Mouse (Mus musculus): ENCODE data around the gene Cnnm2.
"Not testable (repeated sequence)": the region's sequence is repeated elsewhere in the genome, so short reads cannot be mapped to it uniquely, and the experiment has no call there.

Cnnm2 gene

GRCm38 (mm10) chr19:46761247-46761946, at the start of gene Cnnm2:
Gene Cnnm2 (plus strand): TSS chr19:46761596.
- DNase-seq, result peak; percentile 100

- DNase-seq, result no peak
Observed at GRCm38 (mm10) chr19:46714234-46714633, 47.2 kb upstream of the Cnnm2 start.

- DNase-seq, result no peak
Observed at GRCm38 (mm10) chr19:46715016-46715415, 46.4 kb upstream of the Cnnm2 start.

GRCm38 (mm10) chr19:46718150-46718549, 43.2 kb upstream of the Cnnm2 start:
- no peak for DNase-seq

- no peak for DNase-seq
Observed at GRCm38 (mm10) chr19:46724411-46724810, 37.0 kb upstream of the Cnnm2 start.

- DNase-seq, result no peak
Observed at GRCm38 (mm10) chr19:46726142-46726541, 35.3 kb upstream of the Cnnm2 start.

- no peak for DNase-seq
Observed at GRCm38 (mm10) chr19:46727140-46727736, 34.2 kb upstream of the Cnnm2 start.

GRCm38 (mm10) chr19:46727945-46728540, 33.4 kb upstream of the Cnnm2 start:
- no peak for DNase-seq

GRCm38 (mm10) chr19:46728909-46729308, 32.5 kb upstream of the Cnnm2 start:
- no peak for DNase-seq

GRCm38 (mm10) chr19:46731351-46731750, 30.0 kb upstream of the Cnnm2 start:
- no peak for DNase-seq

- DNase-seq, result not testable (repeated sequence)
Observed at GRCm38 (mm10) chr19:46732673-46733072, 28.7 kb upstream of the Cnnm2 start.

- no peak for DNase-seq
Observed at GRCm38 (mm10) chr19:46733626-46734025, 27.8 kb upstream of the Cnnm2 start.

- no peak for DNase-seq
Observed at GRCm38 (mm10) chr19:46735241-46735640, 26.2 kb upstream of the Cnnm2 start.

- no peak for DNase-seq
Observed at GRCm38 (mm10) chr19:46737106-46737505, 24.3 kb upstream of the Cnnm2 start.

- DNase-seq, result peak; percentile 30
Observed at GRCm38 (mm10) chr19:46740341-46741008, 20.9 kb upstream of the Cnnm2 start.

GRCm38 (mm10) chr19:46741574-46741973, 19.8 kb upstream of the Cnnm2 start:
- no peak for DNase-seq

- DNase-seq, result no peak
Observed at GRCm38 (mm10) chr19:46744681-46745080, 16.7 kb upstream of the Cnnm2 start.

GRCm38 (mm10) chr19:46747799-46748198, 13.6 kb upstream of the Cnnm2 start:
- DNase-seq, result no peak

GRCm38 (mm10) chr19:46752235-46752634, 9.2 kb upstream of the Cnnm2 start:
- no peak for DNase-seq

GRCm38 (mm10) chr19:46755066-46755465, 6.3 kb upstream of the Cnnm2 start:
- DNase-seq, result no peak

- no peak for DNase-seq
Observed at GRCm38 (mm10) chr19:46756221-46756620, 5.2 kb upstream of the Cnnm2 start.

GRCm38 (mm10) chr19:46759096-46759495, 2.3 kb upstream of the Cnnm2 start:
- no peak for DNase-seq

- peak; percentile 45 for DNase-seq
Observed at GRCm38 (mm10) chr19:46759909-46760308, 1.5 kb upstream of the Cnnm2 start.
